Mouse (Mus musculus): ENCODE measurements at regions not wholly inside any gene's neighbourhood (a gene's known extent, or its start where the extent isn't known, plus 50 kb on each side); places are given as distances from the start of the nearest gene placed in this dataset.
A peak's percentile ranks its signal among the peaks of the same experiment; 100 is the strongest.

DNA sequence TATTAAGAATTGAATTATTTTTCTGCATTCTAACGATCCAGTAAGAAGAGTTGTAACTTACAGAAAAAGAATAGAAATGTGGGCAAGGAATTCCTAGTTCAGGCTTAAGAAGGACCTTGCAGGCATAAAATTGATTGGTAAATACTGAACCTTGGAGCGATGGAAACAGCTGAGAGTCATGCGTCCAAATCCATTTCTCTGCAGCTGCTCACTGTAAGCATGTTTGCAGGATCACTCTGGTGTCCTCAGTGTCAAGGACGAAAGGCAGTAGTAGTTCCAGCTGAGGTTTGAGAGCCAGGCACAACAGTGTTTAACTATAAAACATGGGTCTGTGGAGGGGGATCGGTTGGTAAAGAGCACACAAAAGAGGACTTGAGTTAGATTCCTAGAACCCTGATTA, 89.1 kb upstream of the Rgma start:
- DNase-seq, result no peak

DNA sequence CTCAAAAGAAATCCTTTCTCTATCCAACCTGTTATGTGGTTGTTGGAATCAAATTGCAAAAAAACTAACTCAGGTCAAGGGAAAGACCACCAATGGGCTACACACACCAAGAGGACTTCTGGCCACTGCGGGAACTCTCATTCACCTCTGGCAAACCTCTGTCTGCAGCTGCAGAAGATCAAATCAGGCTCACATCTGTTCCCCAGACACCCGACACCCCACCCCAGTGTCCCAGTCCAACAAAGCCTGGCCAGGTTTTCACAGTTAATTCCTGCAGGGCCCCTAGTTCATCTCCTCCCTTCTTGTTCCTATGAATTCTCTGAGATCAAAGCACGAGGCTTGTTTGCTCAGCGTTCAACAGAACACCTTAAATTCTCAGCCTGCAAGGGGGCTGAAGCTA, 82.0 kb upstream of the Rgma start:
- no peak for DNase-seq

DNA sequence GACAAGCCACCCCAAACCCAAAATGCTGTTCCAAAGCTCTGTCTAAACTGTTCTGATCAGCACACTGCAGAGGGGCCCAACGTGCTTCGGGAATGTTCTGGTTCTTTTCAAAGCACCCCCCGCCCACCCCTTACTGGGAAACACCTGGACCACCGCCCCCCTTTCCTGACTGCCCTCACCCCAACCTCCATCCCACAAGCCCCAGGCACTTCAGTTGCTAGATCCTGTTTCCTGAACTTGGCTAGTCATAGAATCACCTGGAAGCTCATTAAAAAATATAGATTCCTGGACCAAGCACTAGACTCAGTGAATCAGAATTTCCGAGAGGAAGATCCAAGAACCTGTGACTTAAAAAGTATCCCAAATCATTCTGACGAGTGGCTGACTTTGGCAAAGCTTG, 80.9 kb upstream of the Rgma start:
- DNase-seq, result no peak

DNA sequence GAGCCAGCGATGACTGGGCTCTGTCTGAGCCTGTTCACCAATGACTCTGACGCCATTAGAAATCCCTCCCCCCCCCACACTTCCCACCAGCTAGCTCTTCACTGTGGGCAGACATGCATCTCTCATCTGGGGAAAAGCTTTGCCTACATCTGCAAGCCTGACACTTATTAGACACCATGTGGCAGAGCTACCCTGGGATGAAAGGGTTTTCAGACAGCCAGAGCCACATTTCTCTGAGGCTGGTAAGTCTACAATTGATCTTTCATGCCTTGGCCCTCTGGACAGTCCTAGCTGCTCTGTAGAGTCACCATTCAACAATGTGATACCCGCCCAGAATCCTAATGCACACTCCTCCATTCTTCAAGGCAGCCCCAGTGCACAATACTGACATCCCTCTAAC, 72.8 kb upstream of the Rgma start:
- DNase-seq, result no peak

DNA sequence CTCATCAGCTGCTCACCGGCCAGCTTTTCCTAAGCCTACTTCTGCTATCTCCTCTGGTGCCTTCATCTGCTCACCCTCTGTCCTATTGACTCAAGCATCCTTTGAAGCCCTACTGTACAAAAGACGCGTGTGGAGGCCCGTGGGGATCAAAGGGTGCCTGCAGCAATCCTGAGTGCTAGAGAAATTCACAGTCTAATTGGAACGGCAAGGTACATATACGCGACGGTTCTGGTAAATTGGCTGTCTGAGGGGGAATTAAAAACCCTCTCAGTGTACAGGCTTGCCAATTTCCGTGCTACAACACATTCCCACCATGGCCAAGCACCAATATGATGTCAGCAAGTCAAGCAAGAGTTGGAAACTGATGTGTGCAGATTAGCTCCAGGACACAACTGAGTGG, 71.5 kb upstream of the Rgma start:
- no peak for DNase-seq

DNA sequence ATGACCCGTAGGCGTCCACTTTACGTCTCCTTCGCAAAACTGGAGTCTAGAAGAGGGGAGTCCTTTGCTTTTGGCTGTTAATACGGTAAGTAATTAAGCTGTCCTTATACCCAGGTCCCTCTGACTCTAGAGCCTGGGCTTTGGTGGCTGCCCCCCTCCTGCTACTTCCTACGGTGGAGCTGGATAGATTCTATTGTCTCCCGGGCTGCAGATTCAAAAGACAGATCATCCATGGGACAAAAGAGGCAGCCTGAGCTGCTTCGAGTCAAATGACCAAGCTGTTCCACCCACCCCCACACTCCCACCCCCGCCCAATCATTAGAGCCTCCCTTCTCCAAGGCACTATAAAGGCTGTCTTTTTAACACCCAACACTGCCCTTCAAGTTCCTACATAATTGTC, 70.5 kb upstream of the Rgma start:
- no peak for DNase-seq

DNA sequence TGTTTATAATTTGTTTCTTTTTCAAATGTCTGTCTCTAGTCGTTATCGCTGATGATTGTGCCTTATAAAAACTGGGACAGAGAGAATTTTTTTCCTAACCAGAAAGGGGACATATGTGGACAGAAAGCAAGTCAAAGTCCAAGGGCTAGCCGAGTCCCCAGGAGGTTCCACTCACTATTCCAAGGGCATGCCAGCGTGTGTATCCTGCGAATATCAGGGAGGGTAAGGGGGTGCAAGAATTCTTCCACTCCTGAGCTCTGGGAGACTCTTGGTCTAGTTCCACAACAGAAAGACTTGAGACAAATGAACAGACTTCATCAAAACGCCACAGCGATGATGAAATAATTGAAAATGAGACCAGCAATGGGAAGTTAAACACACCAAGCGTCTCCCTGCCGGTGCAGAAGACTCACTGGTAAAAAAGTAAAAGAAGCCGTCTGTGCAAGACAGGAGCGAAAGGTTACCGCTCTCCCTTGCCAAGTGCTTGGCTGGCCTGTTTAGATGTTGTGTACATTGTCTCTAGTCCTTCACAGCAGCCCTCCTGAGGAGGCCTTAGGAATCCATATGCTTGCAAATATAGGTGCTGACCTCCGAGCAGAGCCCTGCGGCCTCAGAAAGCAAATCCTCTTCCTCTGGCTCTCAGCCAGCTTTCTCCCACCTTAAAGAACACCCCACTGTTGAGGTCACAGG, 69.9 kb upstream of the Rgma start:
- DNase-seq, result no peak

DNA sequence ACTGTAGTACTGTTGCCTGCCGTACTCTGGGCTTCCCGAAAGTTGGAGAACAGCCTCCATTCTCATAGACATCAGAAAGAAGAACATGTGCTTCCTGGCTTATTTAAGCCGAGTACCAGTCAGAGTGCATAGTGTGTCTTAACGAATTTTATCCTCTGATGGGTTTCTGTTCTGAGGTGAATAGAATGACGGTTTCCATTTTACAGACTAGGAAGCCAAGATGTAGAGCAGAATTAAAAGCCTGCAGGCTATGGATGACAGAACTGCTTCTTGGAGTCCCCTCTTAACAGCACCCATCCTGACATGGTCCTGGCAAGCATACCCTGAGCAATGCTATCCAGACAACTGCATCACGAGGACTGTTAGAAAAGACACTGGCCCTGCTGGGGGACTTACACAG, 69.0 kb upstream of the Rgma start:
- no peak for DNase-seq

DNA sequence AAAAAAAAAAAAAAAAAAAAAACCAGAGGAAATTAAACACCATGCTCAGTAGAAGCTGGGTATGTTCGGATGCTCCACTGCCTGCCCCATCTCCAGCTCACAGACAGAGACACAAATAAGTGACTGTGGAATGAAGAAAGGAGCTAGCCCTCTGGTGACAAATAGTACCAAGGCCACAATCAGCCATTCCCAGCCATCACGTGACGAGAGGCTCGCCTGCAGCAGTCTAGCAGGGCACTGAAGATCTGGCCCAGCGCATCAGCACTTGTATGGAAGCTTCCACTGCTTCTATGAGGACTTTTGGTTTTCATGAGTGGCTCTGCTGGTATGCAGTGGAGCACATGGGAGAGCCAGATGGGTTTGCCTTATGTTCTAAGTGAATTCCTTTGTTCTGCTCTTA, 68.6 kb upstream of the Rgma start:
- no peak for DNase-seq

DNA sequence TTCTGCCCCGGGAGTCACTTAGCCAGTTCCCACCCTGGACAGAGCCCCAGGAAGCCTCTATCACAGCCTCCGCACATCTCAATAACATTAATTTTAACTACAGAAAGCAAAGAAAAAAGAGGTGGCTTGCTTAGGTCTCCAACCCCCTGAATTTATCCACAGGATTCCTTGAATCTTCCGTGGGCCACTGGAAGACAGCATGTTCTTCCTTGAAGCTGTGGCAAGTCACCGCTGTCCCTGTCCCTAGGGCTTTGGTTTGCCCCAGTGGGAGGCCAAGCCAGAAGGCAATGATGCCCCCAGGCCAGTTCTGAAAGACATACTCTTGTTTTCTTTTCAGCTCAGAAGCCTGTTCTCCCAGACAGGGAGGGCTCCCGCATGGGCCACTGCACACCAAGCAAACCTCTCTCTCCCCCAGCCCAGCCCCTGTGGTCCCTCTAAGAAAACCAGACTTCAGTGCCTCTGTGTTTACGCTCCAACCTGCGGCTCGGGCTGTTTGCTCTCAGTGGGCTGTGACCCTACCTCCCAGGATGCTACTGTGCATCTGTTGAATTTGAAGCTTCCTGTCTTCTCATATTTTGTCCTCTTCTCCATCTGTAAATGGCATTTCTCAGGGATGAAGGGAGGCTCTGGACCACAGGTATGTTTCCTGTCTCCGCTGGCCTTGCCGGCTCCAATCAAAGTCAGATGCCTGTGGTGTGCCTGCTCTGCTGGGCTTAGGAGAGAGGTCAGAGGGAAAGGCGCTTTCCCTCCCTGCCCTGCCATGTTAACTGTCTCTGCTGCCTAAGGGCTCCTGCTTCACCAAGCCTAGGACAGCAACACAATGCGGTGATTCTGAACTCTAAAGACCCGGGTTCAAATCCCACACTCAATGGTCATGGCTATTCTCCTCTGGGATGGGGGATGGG, 67.5 kb upstream of the Rgma start:
- DNase-seq, result no peak

DNA sequence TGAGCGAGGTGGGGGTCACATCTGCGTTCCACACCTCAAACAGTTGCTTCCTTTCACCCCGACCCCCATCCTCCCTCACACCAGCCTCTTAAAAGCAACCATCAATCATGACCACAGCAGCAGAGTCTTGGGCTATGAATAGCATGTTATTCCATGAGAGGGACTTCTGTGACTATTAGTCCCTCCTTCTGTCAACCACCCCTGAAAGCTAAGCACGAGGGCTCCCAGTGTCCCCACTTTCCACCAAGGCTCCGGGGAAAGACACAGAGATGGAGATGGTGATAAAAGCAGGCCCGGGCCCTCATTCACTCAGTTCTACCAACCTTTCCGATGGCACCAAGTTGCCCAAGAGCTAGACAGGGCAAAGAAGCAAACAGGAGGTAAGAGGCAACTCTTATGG, 66.3 kb upstream of the Rgma start:
- no peak for DNase-seq

DNA sequence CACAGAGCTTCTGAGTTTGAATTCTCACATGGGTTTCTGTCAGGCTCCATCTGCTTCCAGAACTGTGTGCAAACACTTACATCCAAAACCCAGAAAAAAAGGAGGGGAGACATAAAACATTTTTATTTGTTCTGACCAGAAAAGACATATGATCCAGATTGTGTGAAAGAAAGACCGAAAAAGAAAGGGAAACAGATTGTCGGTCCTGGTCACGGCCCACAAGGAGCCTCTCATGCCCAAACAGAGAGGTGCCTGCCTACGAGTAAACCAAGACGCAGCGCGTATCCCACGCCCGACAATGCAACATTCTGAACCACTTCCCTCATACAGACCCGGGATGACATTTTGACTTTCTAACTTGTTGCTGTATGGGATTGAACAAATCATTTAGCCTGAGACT, 65.3 kb upstream of the Rgma start:
- DNase-seq, result no peak

DNA sequence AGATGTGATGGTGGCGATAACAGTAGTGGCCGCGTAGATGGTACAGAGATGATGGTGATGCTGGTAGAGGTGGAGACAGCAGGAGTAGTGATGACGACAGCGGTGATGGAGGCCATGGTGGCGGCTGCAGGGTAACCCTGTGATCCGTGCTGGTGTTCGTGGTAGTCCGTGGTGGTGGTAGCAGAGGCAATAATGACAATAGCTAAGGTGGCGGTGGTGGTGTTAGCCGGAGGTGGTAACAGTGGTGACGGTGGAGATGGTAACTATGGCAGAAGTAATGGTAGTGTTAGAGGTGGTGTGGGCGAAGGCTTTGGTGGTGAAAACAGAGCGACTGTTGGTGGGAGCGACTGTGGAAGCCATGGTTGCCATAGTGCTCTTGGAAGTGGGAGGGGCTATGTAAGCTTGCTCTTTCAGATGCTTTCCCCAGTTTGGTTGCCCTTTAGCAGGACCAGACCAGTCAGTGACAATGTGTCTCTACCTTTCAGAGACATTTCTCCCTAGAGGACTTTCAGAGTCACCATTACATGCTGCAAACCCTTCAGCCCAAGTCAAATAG, 64.7 kb upstream of the Rgma start:
- DNase-seq, result no peak

DNA sequence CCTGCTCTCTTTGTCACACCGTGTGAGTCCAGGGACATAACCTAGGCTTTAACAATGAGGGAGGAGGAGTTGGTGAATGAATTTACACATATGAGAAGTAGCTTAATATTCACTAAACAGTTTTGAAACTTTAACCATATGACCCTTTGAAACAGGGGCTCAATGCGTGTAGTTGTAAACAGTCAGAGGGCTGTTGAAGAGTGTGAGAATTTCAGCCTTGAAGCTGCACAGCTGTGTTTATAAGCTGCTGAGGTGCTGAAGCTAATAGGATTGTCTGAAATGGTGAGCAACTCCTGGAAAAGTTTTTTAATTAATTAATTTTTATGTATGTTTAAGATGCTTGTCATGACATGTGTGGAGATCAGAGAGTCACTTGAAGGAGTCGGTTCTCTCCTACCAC, 59.8 kb upstream of the Rgma start:
- no peak for DNase-seq

DNA sequence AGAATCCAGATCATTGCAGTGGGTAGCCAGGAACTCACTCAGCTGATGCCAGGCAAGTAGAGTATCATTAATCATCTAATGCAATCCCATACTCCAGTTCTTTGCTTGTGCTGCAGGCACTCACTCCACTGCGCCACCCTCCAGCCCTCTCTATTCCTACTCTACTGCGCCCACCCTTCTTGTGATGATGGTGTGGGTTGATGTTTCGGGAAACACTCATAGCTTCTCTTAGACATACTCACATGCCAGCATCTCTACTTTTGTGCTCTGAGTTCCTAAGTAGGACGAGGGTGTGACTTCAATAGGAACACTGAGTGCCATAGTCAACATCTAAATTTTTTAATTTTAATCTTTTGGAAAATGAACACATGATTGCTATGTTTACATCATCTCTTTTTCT, 57.7 kb upstream of the Rgma start:
- no peak for DNase-seq

DNA sequence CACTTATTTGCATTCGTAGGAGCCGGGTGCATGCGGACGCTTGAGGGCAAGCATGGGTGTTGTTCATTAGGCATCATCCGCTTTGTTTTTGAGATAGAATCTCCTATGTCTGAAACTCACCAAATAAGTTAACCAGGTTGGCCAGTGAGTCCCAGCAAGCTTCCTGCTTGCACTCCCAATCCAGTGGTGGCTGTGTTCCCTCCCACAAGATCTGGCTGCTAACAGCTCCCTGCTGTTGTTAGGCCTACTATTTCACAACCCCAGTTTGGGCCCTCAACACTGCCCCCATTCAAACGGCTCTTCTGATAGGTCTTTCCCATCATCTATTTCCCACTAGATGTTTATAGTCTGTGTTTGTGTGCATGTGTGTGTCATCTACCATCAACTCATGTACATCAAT, 56.3 kb upstream of the Rgma start:
- DNase-seq, result no peak

DNA sequence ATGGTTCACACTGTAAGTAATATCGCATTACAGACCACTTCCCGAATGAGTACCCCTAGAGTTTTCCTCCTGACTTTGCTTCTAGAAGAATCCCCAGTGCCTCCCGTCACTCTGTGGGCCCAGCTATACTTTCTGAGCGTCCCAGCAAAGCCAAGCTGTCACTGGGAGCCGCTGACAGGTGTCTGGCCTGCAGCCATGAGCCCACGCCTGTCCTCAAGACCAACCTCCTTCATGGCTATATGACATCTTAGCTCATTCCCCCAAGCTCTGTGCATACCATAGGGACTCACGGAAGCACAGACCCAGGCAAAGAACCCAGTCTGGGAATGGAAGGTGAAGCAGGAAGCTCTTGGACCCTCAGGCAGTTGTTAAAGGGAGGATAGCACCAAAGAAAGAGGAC, 55.3 kb upstream of the Rgma start:
- DNase-seq, result peak; percentile 87

DNA sequence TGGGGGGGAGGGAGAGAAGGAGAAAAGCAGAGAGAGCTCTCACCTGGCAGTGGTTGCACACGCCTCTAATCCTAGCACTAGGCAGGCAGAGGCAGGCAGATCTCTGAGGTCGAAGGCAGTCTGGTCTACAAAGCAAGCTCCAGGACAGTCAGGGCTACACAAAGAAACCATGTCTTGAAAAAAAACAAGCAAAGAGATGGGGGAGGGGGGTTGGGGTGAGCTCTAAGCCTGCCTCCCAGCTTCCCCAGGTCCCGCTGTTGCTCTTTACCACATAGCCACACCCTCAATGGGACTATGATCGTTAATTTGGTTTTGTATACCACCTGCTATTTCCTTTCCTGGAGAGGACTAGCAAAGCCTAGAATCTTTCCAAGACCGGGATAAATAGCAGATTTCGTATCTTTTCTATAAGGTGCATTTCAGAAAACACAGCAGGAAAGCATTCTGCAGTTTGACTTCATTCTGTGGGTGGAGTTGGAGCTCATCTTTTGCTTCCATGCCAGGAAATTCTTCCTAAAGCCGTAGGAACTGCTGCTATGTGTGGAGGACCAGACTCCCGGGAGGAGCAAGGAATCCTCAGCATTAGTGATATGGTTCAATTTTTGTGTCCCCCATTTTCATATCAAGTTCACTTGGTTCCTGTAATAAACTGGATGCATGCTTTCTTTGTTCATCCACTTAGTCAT, 52.7 kb upstream of the Rgma start:
- no peak for DNase-seq

DNA sequence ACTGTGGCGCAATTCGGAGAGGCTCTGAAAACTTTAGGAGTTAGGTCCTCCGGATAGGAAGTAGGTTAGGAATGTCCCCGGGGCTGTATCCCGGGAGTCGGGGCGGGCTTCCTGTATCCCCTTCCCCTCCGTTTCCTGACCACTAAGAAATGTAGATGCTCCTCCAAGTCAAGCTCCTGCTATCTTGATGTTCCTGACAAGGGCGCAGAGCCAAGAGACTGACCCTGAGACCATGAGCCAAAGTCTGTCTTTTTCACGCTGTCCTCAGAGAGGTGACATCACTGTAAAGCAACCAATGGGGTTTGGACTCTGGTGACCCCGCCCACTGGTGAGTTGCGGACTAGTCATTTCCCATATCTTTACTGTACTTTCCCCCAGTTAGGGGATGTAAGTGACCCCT, 51.8 kb upstream of the Rgma start:
- DNase-seq, result peak; percentile 42

DNA sequence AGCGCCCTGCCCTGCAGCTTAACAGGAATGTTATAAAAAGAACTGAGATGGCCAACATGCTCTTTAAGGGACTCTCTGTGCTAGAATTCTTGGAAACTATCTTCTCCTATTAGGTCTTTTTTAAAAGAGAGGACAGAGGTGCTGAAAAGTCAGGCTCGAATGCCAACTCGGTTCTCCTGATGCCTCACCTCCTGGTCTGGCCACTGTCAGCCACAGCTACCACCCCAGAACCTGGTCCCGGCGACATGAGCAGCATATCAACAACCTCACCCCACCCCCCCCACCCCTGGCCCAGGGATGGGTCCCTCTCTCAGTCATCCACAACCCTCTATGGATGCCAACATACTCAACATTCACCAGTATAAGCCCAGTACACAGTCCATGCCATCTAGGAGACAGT, 49.8 kb upstream of the Rgma start:
- DNase-seq, result peak; percentile 32
